14 mouse cellular contexts compared by ENCODE assay signal in genomic region chr15:25761049-25761448, GRCm38 (mm10).
DNase-seq lines count a peak whose midpoint lies in the region; ATAC-seq and TF ChIP-seq lines count a peak whose summit lies in the region.
"Had no signal": no experiment of that assay in that cellular context is flagged by ENCODE, and none has a peak within 500 bp of the region (broad histone marks: within the 10 kb centered on the region; RNA-seq: fewer than 3 reads in every experiment).

No protein-coding gene starts in this region.

- 16% methylated on average over 2 of the region's 2 CpGs for WGBS in forebrain, embryonic 13.5 days
- 48% methylated on average over 2 of the region's 2 CpGs for WGBS in hindbrain, embryonic 15.5 days
- 38% methylated on average over 2 of the region's 2 CpGs for WGBS in midbrain, postnatal 0 days
- 72% methylated on average over 2 of the region's 2 CpGs for WGBS in heart, embryonic 12.5 days

- H3K27me3 ChIP-seq in forebrain, embryonic 13.5 days: no peaks in the 10 kb centered on the region
- H3K27me3 ChIP-seq in hindbrain, embryonic 15.5 days: no peaks in the 10 kb centered on the region
- H3K27me3 ChIP-seq in midbrain, postnatal 0 days (ENCODE audit: insufficient read depth, low read length): no peaks in the 10 kb centered on the region
- no peaks in the 10 kb centered on the region for H3K27me3 ChIP-seq in heart, embryonic 12.5 days (replicated peaks)
- H3K27me3 ChIP-seq: liver, embryonic 13.5 days had no signal

- DNase-seq in brain, embryonic 14.5 days (ENCODE audit: low read depth): peak; percentile 71
- no peak for DNase-seq in midbrain, postnatal 0 days (ENCODE audit: low spot score)
- DNase-seq in frontal cortex, postnatal 10 days (ENCODE audit: low spot score in 2 of 2): no peak
- no peak for DNase-seq in lung, postnatal 4 days
- no peak for DNase-seq in left cerebral cortex, postnatal 25 days (ENCODE audit: low spot score in 2 of 2)
- DNase-seq: cerebellum, adult 18-20 months; gastrocnemius, postnatal 25 days; liver, embryonic 13.5 days; right cerebral cortex, postnatal 4 days had no signal

- H3K36me3 ChIP-seq in forebrain, embryonic 13.5 days (ENCODE audit: poor library complexity, severe bottlenecking): no peaks in the 10 kb centered on the region
- no peaks in the 10 kb centered on the region for H3K36me3 ChIP-seq in hindbrain, embryonic 15.5 days
- H3K36me3 ChIP-seq in midbrain, postnatal 0 days (ENCODE audit: insufficient read depth, low read length): no peaks in the 10 kb centered on the region
- H3K36me3 ChIP-seq in heart, embryonic 12.5 days: no peaks in the 10 kb centered on the region

- ATAC-seq in forebrain, embryonic 13.5 days: no peak
- no peak for ATAC-seq in hindbrain, embryonic 15.5 days (ENCODE audit: low FRiP score, low read depth)
- ATAC-seq in midbrain, postnatal 0 days (ENCODE audit: low FRiP score): no peak
- no peak for ATAC-seq in heart, embryonic 12.5 days (ENCODE audit: insufficient number of reproducible peaks, low FRiP score)
- ATAC-seq: activated CD4-positive, CD25-positive, alpha-beta regulatory T cell, adult 4 months had no signal

- no peak for TF ChIP-seq CTCF in brain, embryonic 14.5 days (IDR thresholded peaks at IDR 0.05; ENCODE audit: borderline replicate concordance, extremely low read depth, insufficient read depth, insufficient read length)
- TF ChIP-seq CTCF in midbrain, postnatal 0 days (IDR thresholded peaks at IDR 0.05): no peak

- H3K9me3 ChIP-seq in forebrain, embryonic 13.5 days (replicated peaks): no peaks in the 10 kb centered on the region
- H3K9me3 ChIP-seq in hindbrain, embryonic 15.5 days: no peaks in the 10 kb centered on the region
- H3K9me3 ChIP-seq in midbrain, postnatal 0 days (ENCODE audit: low read length): no peaks in the 10 kb centered on the region
- H3K9me3 ChIP-seq in heart, embryonic 12.5 days (replicated peaks): no peaks in the 10 kb centered on the region
- H3K9me3 ChIP-seq: heart, embryonic 10.5 days; liver, embryonic 13.5 days had no signal

- H3K9ac ChIP-seq in forebrain, embryonic 13.5 days: 0 out of 2 replicates have a peak overlapping the region, but pooled peaks have one; percentile 47
- H3K9ac ChIP-seq in hindbrain, embryonic 15.5 days: no peak overlapping the region
- H3K9ac ChIP-seq in midbrain, postnatal 0 days (replicated peaks; ENCODE audit: low read length, poor library complexity, severe bottlenecking): no peak overlapping the region
- no peak overlapping the region for H3K9ac ChIP-seq in heart, embryonic 12.5 days
- H3K9ac ChIP-seq: liver, embryonic 13.5 days had no signal

- H3K4me1 ChIP-seq in forebrain, embryonic 13.5 days: peaks cover 91% of the 10 kb centered on the region
- H3K4me1 ChIP-seq in hindbrain, embryonic 15.5 days (replicated peaks): peaks cover 78% of the 10 kb centered on the region
- H3K4me1 ChIP-seq in midbrain, postnatal 0 days (ENCODE audit: insufficient read depth, low read length): peaks cover 19% of the 10 kb centered on the region
- peaks cover 15% of the 10 kb centered on the region for H3K4me1 ChIP-seq in heart, embryonic 12.5 days (replicated peaks)

- H3K4me2 ChIP-seq in forebrain, embryonic 13.5 days: peak overlapping the region; percentile 62
- peak overlapping the region; percentile 18 for H3K4me2 ChIP-seq in hindbrain, embryonic 15.5 days
- H3K4me2 ChIP-seq in midbrain, postnatal 0 days (ENCODE audit: low read depth, low read length, poor library complexity, severe bottlenecking): no peak overlapping the region
- no peak overlapping the region for H3K4me2 ChIP-seq in heart, embryonic 12.5 days
- H3K4me2 ChIP-seq: liver, embryonic 13.5 days had no signal

- peak overlapping the region; percentile 20 for H3K4me3 ChIP-seq in forebrain, embryonic 13.5 days
- H3K4me3 ChIP-seq in hindbrain, embryonic 15.5 days: no peak overlapping the region
- no peak overlapping the region for H3K4me3 ChIP-seq in midbrain, postnatal 0 days (ENCODE audit: low read depth, low read length)
- H3K4me3 ChIP-seq in heart, embryonic 12.5 days: no peak overlapping the region
- H3K4me3 ChIP-seq: heart, embryonic 10.5 days; liver, embryonic 13.5 days had no signal

- intact Hi-C loops in left cerebral cortex, postnatal 25 days (cut with DNase I): loop anchor here (2.0 kb wide), 1 partner anchor 14 kb away; no protein-coding TSS in a partner anchor

- H3K27ac ChIP-seq in forebrain, embryonic 13.5 days: peak overlapping the region; percentile 96
- H3K27ac ChIP-seq in hindbrain, embryonic 15.5 days (replicated peaks): peak overlapping the region; percentile 79
- H3K27ac ChIP-seq in midbrain, postnatal 0 days (ENCODE audit: low read depth, low read length): peak overlapping the region; percentile 71; the same call in 1 of the 2 replicates
- H3K27ac ChIP-seq in heart, embryonic 12.5 days (ENCODE audit: poor library complexity, severe bottlenecking): no peak overlapping the region
- H3K27ac ChIP-seq: heart, embryonic 10.5 days; liver, embryonic 13.5 days had no signal

- TF ChIP-seq POLR2A in brain, embryonic 14.5 days (IDR thresholded peaks at IDR 0.05; ENCODE audit: borderline replicate concordance, extremely low read depth, insufficient read depth, insufficient read length, poor library complexity, severe bottlenecking): no peak

Comparison
In these comparisons a context has a peak if more than half of its experiments do, and no peak if none do; other contexts are left out.
1. H3K4me2 ChIP-seq: peak in forebrain, embryonic 13.5 days (single experiment) and hindbrain, embryonic 15.5 days (single experiment); none in midbrain, postnatal 0 days (single experiment) and heart, embryonic 12.5 days (single experiment).